Mouse (Mus musculus) right cerebral cortex, postnatal 36 days (tissue): Measurements from ENCODE around the gene Kdm2a.
"Not testable (repeated sequence)": the region's sequence is repeated elsewhere in the genome, so short reads cannot be mapped to it uniquely, and the experiment has no call there.

Experiments used
- DNase-seq, 2 experiments: peaks; one replicate each; pipeline ENCODE4 v3.0.0; 2022; ENCODE audit warnings: low spot score in 2 of 2, mixed read lengths in 1 of 2

The Kdm2a gene

GRCm38 (mm10) chr19:4417183-4417582, 19.1 kb upstream of the Kdm2a start:
- no peak for DNase-seq

GRCm38 (mm10) chr19:4414631-4415030, 16.5 kb upstream of the Kdm2a start:
- DNase-seq: no peak

GRCm38 (mm10) chr19:4409062-4409461, 11.0 kb upstream of the Kdm2a start:
- no peak for DNase-seq

DNA sequence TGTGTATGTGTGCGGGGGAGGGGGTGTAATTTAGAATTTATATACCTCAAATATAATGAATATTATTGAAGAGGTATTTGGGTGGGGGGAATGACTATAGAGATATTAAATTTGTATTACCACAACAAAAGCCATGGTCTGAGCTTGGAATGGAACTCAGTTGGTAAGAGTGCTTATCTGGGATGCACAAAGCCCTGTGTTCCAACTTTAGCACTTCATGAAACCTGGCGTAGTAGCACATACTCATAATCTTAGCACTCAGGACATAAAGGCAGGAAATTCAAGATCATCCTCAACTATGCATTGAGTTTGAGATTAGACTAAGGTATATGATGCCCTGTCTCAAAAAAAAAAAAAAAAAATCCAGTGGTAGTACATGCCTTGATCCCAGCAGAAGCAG, 6.8 kb upstream of the Kdm2a start:
- no peak for DNase-seq

DNA sequence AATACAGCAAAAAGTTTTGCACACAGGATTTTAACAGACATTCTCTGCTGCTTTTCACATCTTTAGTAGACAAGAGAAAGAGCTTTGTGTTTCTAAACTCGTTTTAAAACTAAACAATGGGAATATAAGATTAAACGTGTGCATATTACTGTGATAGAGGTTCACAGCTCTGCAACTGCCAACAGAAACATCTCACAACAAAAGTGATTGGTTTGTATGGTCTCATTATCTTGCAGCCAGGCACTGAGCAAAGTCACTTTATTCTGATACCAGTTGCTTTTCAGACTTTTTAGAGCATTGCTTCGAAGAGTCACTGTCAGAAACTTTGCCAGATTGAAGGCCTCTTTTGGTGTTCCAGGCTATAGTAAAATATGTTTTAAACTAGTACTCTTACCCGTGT, 874 bp upstream of the Kdm2a start:
- DNase-seq: no peak

GRCm38 (mm10) chr19:4398630-4398948, 504 bp upstream of the Kdm2a start:
- no peak for DNase-seq

DNA sequence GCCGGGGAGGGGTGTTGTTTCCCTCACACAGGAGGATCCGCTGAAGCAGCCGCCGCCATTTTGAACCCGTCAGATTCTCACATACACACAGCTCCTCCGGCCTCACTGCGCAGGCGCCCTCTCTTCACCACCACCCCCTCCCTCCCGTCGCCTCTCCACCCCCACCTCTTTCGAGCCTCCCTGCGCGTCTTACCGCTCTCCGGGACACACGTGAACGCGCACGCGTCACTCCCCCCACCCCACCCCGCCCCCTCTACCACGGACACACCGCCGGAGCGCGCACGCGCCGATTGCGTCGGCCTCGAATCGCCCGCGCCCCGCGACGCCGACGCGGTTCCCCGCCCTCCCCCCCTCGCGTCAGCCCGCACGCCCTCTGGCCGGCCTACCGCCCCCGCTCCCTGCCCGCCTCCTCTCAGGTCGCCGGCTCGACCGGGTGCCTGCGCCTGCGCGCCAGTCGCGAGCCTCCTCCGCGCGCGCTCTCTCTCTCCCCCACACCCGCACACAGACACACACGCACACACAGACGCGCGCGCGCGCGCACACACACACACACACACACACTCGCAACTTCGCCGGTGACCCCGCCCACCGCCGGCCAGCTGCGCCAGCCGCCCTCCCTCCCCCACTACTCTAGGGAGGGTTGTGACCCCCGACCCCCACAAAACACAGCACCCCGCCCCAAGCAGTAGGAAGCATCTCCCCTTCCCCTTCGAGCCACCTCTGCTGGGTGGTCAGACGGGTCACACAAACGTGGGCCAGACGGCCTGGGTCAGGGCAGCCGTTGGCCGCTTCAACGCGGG, 887 bp downstream of the Kdm2a start:
- DNase-seq: peak; percentile 94 to 95

GRCm38 (mm10) chr19:4396081-4396997, 1.7 kb downstream of the Kdm2a start:
- peak in 1 of 2 experiments; percentile 12 for DNase-seq

- DNase-seq: no peak
Observed at GRCm38 (mm10) chr19:4387276-4387675, 10.8 kb downstream of the Kdm2a start.

GRCm38 (mm10) chr19:4385026-4385425, 13.1 kb downstream of the Kdm2a start:
- DNase-seq: no peak

DNA sequence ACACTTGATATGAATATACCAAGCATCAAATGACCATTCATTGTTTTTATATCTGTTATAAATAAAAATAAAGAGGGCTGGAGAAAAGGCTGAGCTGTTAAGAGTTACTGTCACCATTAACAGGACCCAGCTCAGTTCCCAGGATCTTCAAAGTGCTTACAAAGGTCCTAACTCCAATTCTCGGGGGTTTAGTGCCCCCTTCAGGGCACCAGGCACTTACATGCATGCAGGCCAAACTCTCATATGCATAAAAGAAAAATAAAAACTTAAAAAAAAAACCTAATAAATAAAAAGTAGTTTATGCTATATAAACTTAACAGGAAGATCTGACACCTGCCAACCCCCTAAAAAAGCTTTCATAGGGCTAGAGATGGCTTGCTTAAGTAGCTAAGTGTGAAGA, 13.8 kb downstream of the Kdm2a start:
- DNase-seq: no peak

DNA sequence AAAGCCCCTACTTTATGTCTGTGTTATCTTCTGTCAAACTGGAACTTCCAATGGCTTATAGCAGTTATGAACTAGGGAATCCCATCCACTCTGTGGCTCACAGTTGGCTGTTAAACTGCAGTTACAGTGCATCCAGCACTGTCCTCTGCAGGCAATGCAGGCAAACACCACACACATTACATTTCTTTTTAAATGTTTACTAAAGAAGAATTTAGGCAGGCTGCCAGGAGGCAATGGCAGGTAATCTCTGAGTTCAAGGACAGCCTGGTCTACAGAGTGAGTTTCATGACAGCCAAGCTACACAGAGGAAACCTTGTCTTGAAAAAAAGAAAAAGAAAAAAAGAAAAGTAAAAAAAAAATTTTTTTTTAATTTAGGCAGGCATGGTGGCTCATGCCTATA, 14.8 kb downstream of the Kdm2a start:
- no peak for DNase-seq

GRCm38 (mm10) chr19:4382303-4382702, 15.8 kb downstream of the Kdm2a start:
- not testable (repeated sequence) for DNase-seq

- DNase-seq: no peak
Observed at GRCm38 (mm10) chr19:4370656-4371055, 27.4 kb downstream of the Kdm2a start.

DNA sequence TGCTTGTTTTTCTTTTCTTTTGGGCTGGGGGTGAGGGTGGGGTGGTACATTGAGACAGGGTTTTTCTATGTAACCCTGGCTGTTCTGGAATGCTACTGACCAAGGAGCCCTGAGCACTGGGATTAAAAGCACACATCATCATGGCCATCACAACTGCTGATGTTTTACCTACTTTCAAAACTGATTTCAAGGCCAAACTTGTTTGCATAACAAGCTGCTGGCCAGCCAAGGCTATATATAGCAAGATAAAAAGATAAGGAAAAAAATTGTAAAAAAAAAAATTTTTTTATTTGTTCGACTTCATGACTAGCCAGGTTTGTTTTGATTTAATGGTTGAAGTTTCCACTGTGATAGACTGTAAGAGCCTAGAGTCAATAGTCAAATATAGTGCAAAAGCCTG, 27.8 kb downstream of the Kdm2a start:
- DNase-seq: no peak

DNA sequence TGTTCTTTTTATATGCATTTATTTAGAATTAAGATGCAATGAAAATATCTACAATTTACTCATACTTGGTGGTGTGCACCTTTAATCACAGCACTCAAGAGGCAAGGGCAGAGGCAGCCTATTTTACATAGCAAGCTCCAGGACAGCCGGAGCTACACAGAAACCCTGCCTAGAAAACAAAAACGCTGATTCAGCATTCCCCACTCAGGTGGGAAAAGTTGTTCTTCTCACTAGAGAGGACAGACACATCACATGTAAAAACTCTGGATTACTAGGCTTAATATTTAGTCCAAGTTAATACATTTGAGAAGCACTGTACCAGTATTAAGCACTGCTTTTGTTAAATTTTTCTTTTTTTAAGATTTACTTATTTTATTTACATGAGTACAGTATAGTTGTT, 48.6 kb downstream of the Kdm2a start:
- no peak for DNase-seq

GRCm38 (mm10) chr19:4346479-4346878, 51.6 kb downstream of the Kdm2a start:
- no peak for DNase-seq

DNA sequence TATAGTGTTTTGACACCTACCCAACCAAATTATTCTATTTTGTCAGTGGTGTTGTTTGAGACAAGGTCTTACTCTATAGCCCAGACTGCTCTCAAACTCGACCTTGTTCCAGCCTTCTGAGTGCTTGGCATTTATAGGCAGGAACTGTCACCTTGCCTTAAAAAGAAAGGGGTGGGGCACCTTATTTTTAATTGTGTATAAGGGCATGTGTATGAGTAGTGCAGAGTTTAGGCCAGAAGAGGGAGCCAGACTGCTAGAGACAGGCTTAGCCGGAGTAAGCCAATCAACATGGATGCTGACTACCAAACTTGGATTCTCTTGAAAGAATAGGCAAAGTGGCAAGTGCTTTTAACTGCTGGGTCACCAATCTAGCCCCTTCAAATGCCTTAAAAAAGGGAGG, 59.9 kb downstream of the Kdm2a start:
- DNase-seq: peak in 1 of 2 experiments; percentile 28

- DNase-seq: peak; percentile 91 to 95
Observed at GRCm38 (mm10) chr19:4333791-4334190, 64.3 kb downstream of the Kdm2a start.

- DNase-seq: peak in 1 of 2 experiments; percentile 24
Observed at GRCm38 (mm10) chr19:4333100-4333775, 64.8 kb downstream of the Kdm2a start.

GRCm38 (mm10) chr19:4332653-4333052, 65.4 kb downstream of the Kdm2a start:
- peak in 1 of 2 experiments; percentile 23 for DNase-seq

- DNase-seq: no peak
Observed at GRCm38 (mm10) chr19:4331273-4331672, 66.8 kb downstream of the Kdm2a start.
